Mouse (Mus musculus) embryonic facial prominence, embryonic 11.5 days (tissue): ENCODE measurements at regions not wholly inside any gene's neighbourhood (a gene's known extent, or its start where the extent isn't known, plus 50 kb on each side); places are given as distances from the start of the nearest gene placed in this dataset.
A peak's percentile ranks its signal among the peaks of the same experiment; 100 is the strongest.

Experiments
- ATAC-seq: fragments of 200-750 bp; cut with Nextera tagmentation; replicated peaks from 2 replicates; pipeline ENCODE4 v1.8.0; 2017; ENCODE audit warnings: low read depth; ENCODE audit not compliant: insufficient number of reproducible peaks, low FRiP score, low TSS enrichment
- DNase-seq: peaks from one replicate; pipeline ENCODE4 v3.0.0-alpha.2; 2015; ENCODE audit warnings: low spot score
- H3K27ac ChIP-seq: fragments of 300-500 bp; sonication (generic); replicated peaks from 2 replicates; pipeline ENCODE4 v1.5.1; 2014; ENCODE audit warnings: mild to moderate bottlenecking, low read depth, low read length, control low read depth
- H3K27me3 ChIP-seq: fragments of 300-500 bp; sonication (generic); 2 replicates; pipeline ENCODE4 v1.6.1; 2014; ENCODE audit warnings: mild to moderate bottlenecking, low read length, moderate library complexity, mixed read lengths; ENCODE audit not compliant: control insufficient read depth, insufficient read depth
- H3K36me3 ChIP-seq: fragments of 300-500 bp; sonication (generic); replicated peaks from 2 replicates; pipeline ENCODE4 v1.6.1; 2014; ENCODE audit warnings: low read depth, mild to moderate bottlenecking, low read length, moderate library complexity, mixed read lengths; ENCODE audit not compliant: control insufficient read depth, insufficient read depth
- H3K4me1 ChIP-seq: fragments of 300-500 bp; sonication (generic); 2 replicates; pipeline ENCODE4 v1.6.1; 2014; ENCODE audit warnings: low read length, mixed read lengths; ENCODE audit not compliant: control insufficient read depth, insufficient read depth
- H3K4me2 ChIP-seq: fragments of 300-500 bp; sonication (generic); 2 replicates; pipeline ENCODE4 v1.6.1; 2014; ENCODE audit warnings: low read depth, mild to moderate bottlenecking, control low read depth, low read length, moderate library complexity
- H3K4me3 ChIP-seq: fragments of 300-500 bp; sonication (generic); 2 replicates; pipeline ENCODE4 v1.5.1; 2014; ENCODE audit warnings: low read depth, low read length, control low read depth
- H3K9ac ChIP-seq: fragments of 300-500 bp; sonication (generic); replicated peaks from 2 replicates; pipeline ENCODE4 v1.6.1; 2014; ENCODE audit warnings: mild to moderate bottlenecking, control low read depth, low read length
- H3K9me3 ChIP-seq: fragments of 300-500 bp; sonication (generic); replicated peaks from 2 replicates; pipeline ENCODE4 v1.6.1; 2016; ENCODE audit warnings: mild to moderate bottlenecking, low read length, inconsistent platforms, mixed read lengths; ENCODE audit not compliant: control insufficient read depth
- WGBS: fragments of 180-500 bp; shearing (Covaris S2); extraction: QIAGEN DNeasy Blood & Tissue Kit; methylation state at CpG from one replicate; pipeline ENCODE4 v1.1.7; 2014; 5-methylcytosine and 5-hydroxymethylcytosine counted together

- H3K9me3 ChIP-seq = no peaks in the 10 kb centered on the region
- WGBS = 53% methylated on average over 3 of the region's 3 CpGs
- H3K4me3 ChIP-seq = no peak overlapping the region
- ATAC-seq (no peak), DNase-seq (no peak)
- H3K4me2 ChIP-seq = no peak overlapping the region
- H3K27me3 ChIP-seq = no peaks in the 10 kb centered on the region
- no peaks in the 10 kb centered on the region for H3K4me1 ChIP-seq
- no peak overlapping the region for H3K9ac ChIP-seq
- no peaks in the 10 kb centered on the region for H3K36me3 ChIP-seq
- no peak overlapping the region for H3K27ac ChIP-seq
Measured at GRCm38 (mm10) chr16:71851590-71852190, 456.4 kb upstream of the Robo1 start.

- H3K27ac ChIP-seq = no peak overlapping the region
- ATAC-seq (no peak), DNase-seq (no peak)
- H3K9me3 ChIP-seq = no peaks in the 10 kb centered on the region
- no peak overlapping the region for H3K4me2 ChIP-seq
- H3K27me3 ChIP-seq = no peaks in the 10 kb centered on the region
- H3K9ac ChIP-seq = no peak overlapping the region
- H3K4me3 ChIP-seq = no peak overlapping the region
- no peaks in the 10 kb centered on the region for H3K36me3 ChIP-seq
- no peaks in the 10 kb centered on the region for H3K4me1 ChIP-seq
Measured at GRCm38 (mm10) chr16:71857877-71858276, 450.2 kb upstream of the Robo1 start.

GRCm38 (mm10) chr16:71860205-71860604, 447.9 kb upstream of the Robo1 start:
- Histone ChIP-seq H3K9me3 (no peaks in the 10 kb centered on the region), H3K36me3 (no peaks in the 10 kb centered on the region), H3K27me3 (no peaks in the 10 kb centered on the region), H3K9ac (no peak overlapping the region), H3K4me3 (no peak overlapping the region), H3K27ac (no peak overlapping the region), H3K4me2 (no peak overlapping the region), H3K4me1 (no peaks in the 10 kb centered on the region)
- 91% methylated on average over 2 of the region's 2 CpGs for WGBS
- DNase-seq (no peak), ATAC-seq (no peak)

GRCm38 (mm10) chr16:71885701-71886100, 422.4 kb upstream of the Robo1 start:
- no peak overlapping the region for H3K4me3 ChIP-seq
- H3K27ac ChIP-seq = no peak overlapping the region
- no peak for ATAC-seq
- DNase-seq = no peak
- no peak overlapping the region for H3K4me2 ChIP-seq
- no peaks in the 10 kb centered on the region for H3K27me3 ChIP-seq
- H3K4me1 ChIP-seq = no peaks in the 10 kb centered on the region
- 59% methylated on average over 4 of the region's 4 CpGs for WGBS
- H3K9me3 ChIP-seq = no peaks in the 10 kb centered on the region
- H3K9ac ChIP-seq = no peak overlapping the region
- no peaks in the 10 kb centered on the region for H3K36me3 ChIP-seq

GRCm38 (mm10) chr16:71889679-71890078, 418.4 kb upstream of the Robo1 start:
- WGBS = 78% methylated on average over 2 of the region's 2 CpGs

GRCm38 (mm10) chr16:71923111-71923510, 385.0 kb upstream of the Robo1 start:
- WGBS = 93% methylated on average over 13 of the region's 13 CpGs
- no peak overlapping the region for H3K27ac ChIP-seq
- H3K9me3 ChIP-seq = no peaks in the 10 kb centered on the region
- no peaks in the 10 kb centered on the region for H3K27me3 ChIP-seq
- ATAC-seq (no peak), DNase-seq (no peak)
- H3K4me2 ChIP-seq = no peak overlapping the region
- no peak overlapping the region for H3K9ac ChIP-seq
- no peaks in the 10 kb centered on the region for H3K36me3 ChIP-seq
- no peaks in the 10 kb centered on the region for H3K4me1 ChIP-seq
- no peak overlapping the region for H3K4me3 ChIP-seq

More at GRCm38 (mm10) chr16:71889679-71890078, 418.4 kb upstream of the Robo1 start:
- ATAC-seq (no peak), DNase-seq (no peak)
- Histone ChIP-seq H3K36me3 (no peaks in the 10 kb centered on the region), H3K9me3 (no peaks in the 10 kb centered on the region), H3K4me1 (no peaks in the 10 kb centered on the region), H3K27ac (no peak overlapping the region), H3K9ac (no peak overlapping the region), H3K4me2 (no peak overlapping the region), H3K4me3 (no peak overlapping the region), H3K27me3 (no peaks in the 10 kb centered on the region)

GRCm38 (mm10) chr16:71944165-71944564, 363.9 kb upstream of the Robo1 start:
- Histone ChIP-seq H3K4me3 (no peak overlapping the region), H3K9ac (no peak overlapping the region), H3K4me1 (no peaks in the 10 kb centered on the region), H3K9me3 (no peaks in the 10 kb centered on the region), H3K27me3 (no peaks in the 10 kb centered on the region), H3K36me3 (no peaks in the 10 kb centered on the region), H3K27ac (no peak overlapping the region), H3K4me2 (no peak overlapping the region)
- DNase-seq (peak; percentile 24), ATAC-seq (no peak)
- 50% methylated on average over 2 of the region's 2 CpGs for WGBS

GRCm38 (mm10) chr16:71944846-71945245, 363.3 kb upstream of the Robo1 start:
- 49% methylated on average over 2 of the region's 2 CpGs for WGBS
- ATAC-seq = no peak; the same call in 1 of the 2 replicates
- H3K4me2 ChIP-seq = no peak overlapping the region

More at GRCm38 (mm10) chr16:71944846-71945245, 363.3 kb upstream of the Robo1 start:
- H3K4me1 ChIP-seq = no peaks in the 10 kb centered on the region
- H3K27ac ChIP-seq = no peak overlapping the region
- peak; percentile 67 for DNase-seq
- no peaks in the 10 kb centered on the region for H3K36me3 ChIP-seq
- no peak overlapping the region for H3K9ac ChIP-seq
- H3K9me3 ChIP-seq = no peaks in the 10 kb centered on the region
- no peaks in the 10 kb centered on the region for H3K27me3 ChIP-seq
- no peak overlapping the region for H3K4me3 ChIP-seq
